Mouse (Mus musculus): ENCODE data around the gene Fubp1.
A peak's percentile ranks its signal among the peaks of the same experiment; 100 is the strongest.

Fubp1 gene

GRCm38 (mm10) chr3:152209967-152210634 lies at the start of gene Fubp1, which contains the start of gene Dnajb4:
Fubp1 (plus strand) TSS chr3:152210422.
Dnajb4 (minus strand) TSS chr3:152210302.
- peak; percentile 100 for DNase-seq

GRCm38 (mm10) chr3:152160607-152161006 lies 49.6 kb upstream of the Fubp1 start:
- DNase-seq, result peak; percentile 13

GRCm38 (mm10) chr3:152163320-152163719 lies 46.9 kb upstream of the Fubp1 start:
- DNase-seq, result no peak

- DNase-seq, result no peak
These were observed 45.2 kb upstream of the Fubp1 start for GRCm38 (mm10) chr3:152165014-152165350.

- peak; percentile 36 for DNase-seq
These were observed 44.7 kb upstream of the Fubp1 start for GRCm38 (mm10) chr3:152165351-152166098.

GRCm38 (mm10) chr3:152166099-152166423 lies 44.2 kb upstream of the Fubp1 start, which contains the start of gene Gipc2:
Gipc2 (minus strand) TSS chr3:152166230.
- DNase-seq, result no peak

GRCm38 (mm10) chr3:152166699-152167451 lies 43.3 kb upstream of the Fubp1 start:
- DNase-seq, result no peak

- DNase-seq, result no peak
These were observed 42.2 kb upstream of the Fubp1 start for GRCm38 (mm10) chr3:152168007-152168406.

GRCm38 (mm10) chr3:152170407-152170806 lies 39.8 kb upstream of the Fubp1 start:
- DNase-seq, result no peak

- DNase-seq, result no peak
These were observed 39.0 kb upstream of the Fubp1 start for GRCm38 (mm10) chr3:152171236-152171635.

- no peak for DNase-seq
These were observed 38.4 kb upstream of the Fubp1 start for GRCm38 (mm10) chr3:152171862-152172261.

GRCm38 (mm10) chr3:152172322-152172935 lies 37.8 kb upstream of the Fubp1 start:
- DNase-seq, result no peak

GRCm38 (mm10) chr3:152178816-152179215 lies 31.4 kb upstream of the Fubp1 start:
- DNase-seq, result no peak

- DNase-seq, result no peak
These were observed 30.9 kb upstream of the Fubp1 start for GRCm38 (mm10) chr3:152179285-152179684.

GRCm38 (mm10) chr3:152180624-152181023 lies 29.6 kb upstream of the Fubp1 start:
- no peak for DNase-seq

- no peak for DNase-seq
These were observed 26.7 kb upstream of the Fubp1 start for GRCm38 (mm10) chr3:152183522-152183921.

- no peak for DNase-seq
These were observed 24.1 kb upstream of the Fubp1 start for GRCm38 (mm10) chr3:152186106-152186505.

GRCm38 (mm10) chr3:152189306-152189705 lies 20.9 kb upstream of the Fubp1 start:
- no peak for DNase-seq

GRCm38 (mm10) chr3:152190679-152191477 lies 19.3 kb upstream of the Fubp1 start:
- no peak for DNase-seq

GRCm38 (mm10) chr3:152191791-152192237 lies 18.4 kb upstream of the Fubp1 start:
- DNase-seq, result no peak

- no peak for DNase-seq
These were observed 17.8 kb upstream of the Fubp1 start for GRCm38 (mm10) chr3:152192238-152192931.

- no peak for DNase-seq
These were observed 17.0 kb upstream of the Fubp1 start for GRCm38 (mm10) chr3:152193177-152193576.
